Comparison of ENCODE assay signal across 8 mouse cellular contexts in genomic region chr6:72098021-72098655, GRCm38 (mm10). TPM values are rescaled to one million over a fixed set of nuclear protein-coding genes. Genes with fewer than 3 reads are reported as not detected.
A peak's percentile ranks its signal among the peaks of the same experiment; 100 is the strongest.
DNase-seq lines count a peak whose midpoint lies in the region; ATAC-seq and TF ChIP-seq lines count a peak whose summit lies in the region.

No protein-coding gene starts in this region.

- H3K27ac ChIP-seq in forebrain, embryonic 15.5 days (replicated peaks), result peak overlapping the region; percentile 82
- peak overlapping the region; percentile 72 for H3K27ac ChIP-seq in intestine, embryonic 16.5 days (ENCODE audit: low read length)
- H3K27ac ChIP-seq in midbrain, embryonic 16.5 days (ENCODE audit: low read length), result peak overlapping the region; percentile 90

- no peak for TF ChIP-seq POLR2A in lung, adult 2 months (IDR thresholded peaks at IDR 0.05; ENCODE audit: borderline replicate concordance, extremely low read depth, low read depth, low read length)

- no peaks in the 10 kb centered on the region for H3K27me3 ChIP-seq in forebrain, embryonic 15.5 days
- no peaks in the 10 kb centered on the region for H3K27me3 ChIP-seq in intestine, embryonic 16.5 days (replicated peaks; ENCODE audit: control insufficient read depth, insufficient read depth, low read length)
- H3K27me3 ChIP-seq in midbrain, embryonic 16.5 days (ENCODE audit: control insufficient read depth, insufficient read depth, low read depth, low read length), result no peaks in the 10 kb centered on the region

- H3K4me3 ChIP-seq in lung, adult 2 months (replicated peaks; ENCODE audit: extremely low read depth, low read depth, low read length), result peak overlapping the region; percentile 92
- peak overlapping the region; percentile 77 for H3K4me3 ChIP-seq in forebrain, embryonic 15.5 days
- H3K4me3 ChIP-seq in intestine, embryonic 16.5 days (ENCODE audit: low read length), result peak overlapping the region; percentile 77
- H3K4me3 ChIP-seq in midbrain, embryonic 16.5 days (ENCODE audit: low read depth, low read length), result peak overlapping the region; percentile 90

- no peaks in the 10 kb centered on the region for H3K36me3 ChIP-seq in forebrain, embryonic 15.5 days
- H3K36me3 ChIP-seq in intestine, embryonic 16.5 days (ENCODE audit: control insufficient read depth, insufficient read depth, low read length), result no peaks in the 10 kb centered on the region
- no peaks in the 10 kb centered on the region for H3K36me3 ChIP-seq in midbrain, embryonic 16.5 days (ENCODE audit: control insufficient read depth, insufficient read depth, low read length)

- 4% methylated on average over 15 of the region's 15 CpGs for WGBS in lung, adult 2 months
- WGBS in forebrain, embryonic 15.5 days, result 2% methylated on average over 15 of the region's 15 CpGs
- WGBS in intestine, embryonic 16.5 days, result 7% methylated on average over 15 of the region's 15 CpGs
- 4% methylated on average over 15 of the region's 15 CpGs for WGBS in midbrain, embryonic 16.5 days

- no peak for TF ChIP-seq CTCF in lung, adult 2 months (IDR thresholded peaks at IDR 0.05; ENCODE audit: insufficient read depth, low read length)

- peak; percentile 47 for ATAC-seq in forebrain, embryonic 15.5 days (replicated peaks)
- ATAC-seq in intestine, embryonic 16.5 days, result no peak
- peak; percentile 59; the same call in 1 of the 2 replicates for ATAC-seq in midbrain, embryonic 16.5 days
- no peak for ATAC-seq in megakaryocyte progenitor cell, adult 5-6 weeks (replicated peaks; ENCODE audit: poor library complexity)
- no peak for ATAC-seq in erythroid progenitor cell, adult 5-6 weeks (replicated peaks; ENCODE audit: low FRiP score, poor library complexity, severe bottlenecking)

- peaks cover 11% of the 10 kb centered on the region for H3K4me1 ChIP-seq in lung, adult 2 months (ENCODE audit: control insufficient read depth, insufficient read depth, low read length)
- peaks cover 29% of the 10 kb centered on the region for H3K4me1 ChIP-seq in forebrain, embryonic 15.5 days
- peaks cover 15% of the 10 kb centered on the region for H3K4me1 ChIP-seq in intestine, embryonic 16.5 days (ENCODE audit: control insufficient read depth, insufficient read depth, low read length)
- H3K4me1 ChIP-seq in midbrain, embryonic 16.5 days (ENCODE audit: control insufficient read depth, insufficient read depth, low read length), result peaks cover 17% of the 10 kb centered on the region

- no peak for DNase-seq in lung, adult 2 months
- DNase-seq in lung, postnatal 36 days, result no peak
- peak; percentile 58 for DNase-seq in adrenal gland, postnatal 10 days

- H3K9ac ChIP-seq in forebrain, embryonic 15.5 days (replicated peaks), result peak overlapping the region; percentile 81
- peak overlapping the region; percentile 82 for H3K9ac ChIP-seq in intestine, embryonic 16.5 days (ENCODE audit: low read depth, low read length)
- H3K9ac ChIP-seq in midbrain, embryonic 16.5 days (ENCODE audit: low read depth, low read length), result peak overlapping the region; percentile 92

- no peaks in the 10 kb centered on the region for H3K9me3 ChIP-seq in forebrain, embryonic 15.5 days
- no peaks in the 10 kb centered on the region for H3K9me3 ChIP-seq in intestine, embryonic 16.5 days (ENCODE audit: control insufficient read depth, low read length)
- H3K9me3 ChIP-seq in midbrain, embryonic 16.5 days (replicated peaks; ENCODE audit: control insufficient read depth, low read length, poor library complexity, severe bottlenecking), result no peaks in the 10 kb centered on the region

- peak overlapping the region; percentile 76 for H3K4me2 ChIP-seq in forebrain, embryonic 15.5 days (replicated peaks)
- peak overlapping the region; percentile 99 for H3K4me2 ChIP-seq in intestine, embryonic 16.5 days (ENCODE audit: low read depth, low read length)
- H3K4me2 ChIP-seq in midbrain, embryonic 16.5 days (ENCODE audit: low read length), result peak overlapping the region; percentile 83

RNA-seq across cellular contexts. Expression of gene St3gal5, which starts 0.7 kb away (rescaled TPM):
- 26.7 and 28.3 TPM in 2 replicates for polyA plus RNA-seq in lung, adult 2 months (2012; rRNA removed)
- 100 to 1,000 TPM in 1 of 2 experiments, 10 to 100 TPM in 1; 98.6 to 160 TPM for total RNA-seq in adrenal gland, postnatal 10 days (2021)
- polyA plus RNA-seq in forebrain, embryonic 15.5 days (2015; fragmentation: Nextera tagmentation; extraction: Ambion mirVana), result 49.0 and 50.9 TPM in 2 replicates
- polyA plus RNA-seq in intestine, embryonic 16.5 days (2015; fragmentation: Nextera tagmentation; extraction: Ambion mirVana), result 22.8 TPM in 2 replicates
- polyA plus RNA-seq in midbrain, embryonic 16.5 days (2015; fragmentation: Nextera tagmentation; extraction: Ambion mirVana), result 53.2 and 56.2 TPM in 2 replicates
- total RNA-seq in megakaryocyte progenitor cell, adult 5-6 weeks (2015), result 7.8 and 10.1 TPM in 2 replicates
- total RNA-seq in megakaryocyte progenitor cell, adult 5-6 weeks (2017), result 11.5 and 14.6 TPM in 2 replicates
- total RNA-seq in erythroid progenitor cell, adult 5-6 weeks (2015; ENCODE audit: low replicate concordance), result 226 and 229 TPM in 2 replicates
- 231 and 263 TPM in 2 replicates for total RNA-seq in erythroid progenitor cell, adult 5-6 weeks (2017; ENCODE audit: low replicate concordance)

Comparison
In these comparisons a context has a peak if more than half of its experiments do, and no peak if none do; other contexts are left out.
1. ATAC-seq: peak in forebrain, embryonic 15.5 days (single experiment) and midbrain, embryonic 16.5 days (single experiment); none in intestine, embryonic 16.5 days (single experiment), megakaryocyte progenitor cell, adult 5-6 weeks (single experiment) and erythroid progenitor cell, adult 5-6 weeks (single experiment).
2. Peak in every context shown above with its lines, with median percentiles within 50 percentile points of each other: H3K4me3 ChIP-seq, H3K27ac ChIP-seq, H3K4me2 ChIP-seq and H3K9ac ChIP-seq.